In genomic region chr3:21544456-21544855, GRCm38 (mm10) we compare ENCODE assay signal across 14 mouse cellular contexts.
DNase-seq lines count a peak whose midpoint lies in the region; ATAC-seq and TF ChIP-seq lines count a peak whose summit lies in the region.
"Had no signal": no experiment of that assay in that cellular context is flagged by ENCODE, and none has a peak within 500 bp of the region (broad histone marks: within the 10 kb centered on the region; RNA-seq: fewer than 3 reads in every experiment).

No protein-coding gene starts in this region.

- no peak for ATAC-seq in hindbrain, embryonic 14.5 days (ENCODE audit: low FRiP score)
- no peak for ATAC-seq in midbrain, postnatal 0 days (ENCODE audit: low FRiP score)

- peak overlapping the region; percentile 3 for H3K27ac ChIP-seq in embryonic fibroblast, embryonic 13.5 days (ENCODE audit: insufficient read depth, low read length)
- peak overlapping the region; percentile 12; the same call in 1 of the 2 replicates for H3K27ac ChIP-seq in hindbrain, embryonic 14.5 days
- H3K27ac ChIP-seq in midbrain, postnatal 0 days (ENCODE audit: low read depth, low read length): no peak overlapping the region; the same call in 1 of the 2 replicates
- H3K27ac ChIP-seq: gastrocnemius, adult 2 months; layer of hippocampus, adult 2 months; lung, embryonic 15.5 days; midbrain, embryonic 12.5 days had no signal

- no peak overlapping the region for H3K4me2 ChIP-seq in hindbrain, embryonic 14.5 days (replicated peaks)
- H3K4me2 ChIP-seq in midbrain, postnatal 0 days (ENCODE audit: low read depth, low read length, poor library complexity, severe bottlenecking): no peak overlapping the region
- H3K4me2 ChIP-seq: lung, embryonic 15.5 days; midbrain, embryonic 12.5 days had no signal

- TF ChIP-seq POLR2A in embryonic fibroblast, embryonic 13.5 days (IDR thresholded peaks at IDR 0.05; ENCODE audit: low read depth, low read length): no peak

- no peaks in the 10 kb centered on the region for H3K27me3 ChIP-seq in hindbrain, embryonic 14.5 days (ENCODE audit: control insufficient read depth, insufficient read depth, low read length)
- H3K27me3 ChIP-seq in midbrain, postnatal 0 days (ENCODE audit: insufficient read depth, low read length): no peaks in the 10 kb centered on the region
- H3K27me3 ChIP-seq: lung, embryonic 15.5 days; midbrain, embryonic 12.5 days had no signal

- no peaks in the 10 kb centered on the region for H3K9me3 ChIP-seq in hindbrain, embryonic 14.5 days (ENCODE audit: control insufficient read depth, low read length)
- no peaks in the 10 kb centered on the region for H3K9me3 ChIP-seq in midbrain, postnatal 0 days (ENCODE audit: low read length)
- H3K9me3 ChIP-seq: lung, embryonic 15.5 days; midbrain, embryonic 12.5 days had no signal

- no peak overlapping the region for H3K4me3 ChIP-seq in embryonic fibroblast, embryonic 13.5 days (ENCODE audit: insufficient read depth, low read length)
- H3K4me3 ChIP-seq in hindbrain, embryonic 14.5 days (replicated peaks; ENCODE audit: low read length): no peak overlapping the region
- H3K4me3 ChIP-seq in midbrain, postnatal 0 days (ENCODE audit: low read depth, low read length): no peak overlapping the region
- H3K4me3 ChIP-seq: gastrocnemius, adult 2 months; layer of hippocampus, adult 2 months; lung, embryonic 15.5 days; midbrain, embryonic 12.5 days had no signal

- no peak for TF ChIP-seq CTCF in embryonic fibroblast, embryonic 13.5 days (IDR thresholded peaks at IDR 0.05; ENCODE audit: borderline replicate concordance, insufficient read depth, low read length)
- TF ChIP-seq CTCF in midbrain, postnatal 0 days (IDR thresholded peaks at IDR 0.05): no peak

- no peaks in the 10 kb centered on the region for H3K36me3 ChIP-seq in hindbrain, embryonic 14.5 days (replicated peaks; ENCODE audit: control insufficient read depth, insufficient read depth)
- no peaks in the 10 kb centered on the region for H3K36me3 ChIP-seq in midbrain, postnatal 0 days (ENCODE audit: insufficient read depth, low read length)
- H3K36me3 ChIP-seq: lung, embryonic 15.5 days; midbrain, embryonic 12.5 days had no signal

- intact Hi-C loops in left cerebral cortex, postnatal 10 days (cut with DNase I): no loop called here

- H3K9ac ChIP-seq in hindbrain, embryonic 14.5 days: no peak overlapping the region
- H3K9ac ChIP-seq in midbrain, postnatal 0 days (replicated peaks; ENCODE audit: low read length, poor library complexity, severe bottlenecking): no peak overlapping the region
- H3K9ac ChIP-seq: lung, embryonic 15.5 days; midbrain, embryonic 12.5 days had no signal

- DNase-seq in left cerebral cortex, adult 11 months (ENCODE audit: low spot score): peak; percentile 58
- DNase-seq in left cerebral cortex, postnatal 10 days (ENCODE audit: extremely low spot score in 1 of 2, low spot score in 2 of 2): no peak
- no peak for DNase-seq in hindbrain, embryonic 14.5 days (ENCODE audit: low spot score)
- peak; percentile 19 for DNase-seq in midbrain, postnatal 0 days (ENCODE audit: low spot score)
- DNase-seq in cerebellum, postnatal 4 days (ENCODE audit: low spot score in 2 of 2): no peak
- DNase-seq in cerebellum, adult 9-11 months: no peak
- DNase-seq: cerebellum, adult 8-10 months; gastrocnemius, adult 2 months; kidney, adult 2 months; liver had no signal

- peaks cover 4% of the 10 kb centered on the region; the same call in 1 of the 2 replicates for H3K4me1 ChIP-seq in embryonic fibroblast, embryonic 13.5 days (ENCODE audit: control insufficient read depth, insufficient read depth, low read length)
- H3K4me1 ChIP-seq in hindbrain, embryonic 14.5 days (replicated peaks; ENCODE audit: control insufficient read depth, insufficient read depth, low read length): peaks cover 8% of the 10 kb centered on the region
- H3K4me1 ChIP-seq in midbrain, postnatal 0 days (ENCODE audit: insufficient read depth, low read length): no peaks in the 10 kb centered on the region

- WGBS in hindbrain, embryonic 14.5 days: 61% methylated on average over 2 of the region's 2 CpGs
- WGBS in midbrain, postnatal 0 days: 28% methylated on average over 2 of the region's 2 CpGs

Comparison
In these comparisons a context has a peak if more than half of its experiments do, and no peak if none do; other contexts are left out.
1. DNase-seq: peak in left cerebral cortex, adult 11 months (single experiment) and midbrain, postnatal 0 days (single experiment); none in left cerebral cortex, postnatal 10 days (0 of 2), hindbrain, embryonic 14.5 days (single experiment), cerebellum, postnatal 4 days (0 of 2) and cerebellum, adult 9-11 months (single experiment).